Mouse (Mus musculus): ENCODE data around the gene Creb3l2. TPM values are rescaled to one million over a fixed set of nuclear protein-coding genes. Genes with fewer than 3 reads are reported as not detected.
"Not testable (repeated sequence)": the region's sequence is repeated elsewhere in the genome, so short reads cannot be mapped to it uniquely, and the experiment has no call there.

The Creb3l2 gene
- polyA plus RNA-seq, 1 experiment from 2014 or later, result 3.2 TPM

DNA sequence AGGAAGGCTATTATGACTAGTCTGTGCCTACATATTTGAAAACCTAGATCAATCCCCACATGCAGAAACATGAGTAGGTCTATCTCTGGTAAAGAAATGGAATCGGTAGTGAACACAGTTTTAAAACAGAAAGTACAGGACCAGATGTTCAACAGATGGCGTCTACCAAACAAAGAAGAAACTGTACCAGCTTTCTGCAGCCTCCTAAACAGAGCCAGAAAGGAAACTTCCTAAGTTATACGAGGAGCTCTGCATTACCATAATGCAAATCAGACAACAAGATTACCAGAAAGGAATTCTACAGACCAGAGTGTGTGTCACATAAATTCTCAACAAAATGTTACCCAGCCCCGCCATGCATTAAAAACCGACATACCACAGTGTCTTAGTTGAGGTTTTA is 23.9 kb upstream of the Creb3l2 start:
- Histone ChIP-seq H3K9me3 (ENCODE audit: control insufficient read depth, low read length) (no peaks in the 10 kb centered on the region), H3K4me1 (ENCODE audit: control insufficient read depth, insufficient read depth, low read length) (no peaks in the 10 kb centered on the region), H3K9ac (replicated peaks; ENCODE audit: low read length) (no peak overlapping the region), H3K27ac (replicated peaks; ENCODE audit: low read depth, low read length) (no peak overlapping the region), H3K4me2 (ENCODE audit: low read length) (no peak overlapping the region), H3K27me3 (ENCODE audit: control insufficient read depth, insufficient read depth, low read length) (no peaks in the 10 kb centered on the region), H3K4me3 (replicated peaks; ENCODE audit: low read depth, low read length) (no peak overlapping the region), H3K36me3 (ENCODE audit: control insufficient read depth, insufficient read depth, low read length) (no peaks in the 10 kb centered on the region)
- DNase-seq (no peak), ATAC-seq (ENCODE audit: low FRiP score, low TSS enrichment) (no peak)
- WGBS, result 76% methylated on average over 5 of the region's 5 CpGs

DNA sequence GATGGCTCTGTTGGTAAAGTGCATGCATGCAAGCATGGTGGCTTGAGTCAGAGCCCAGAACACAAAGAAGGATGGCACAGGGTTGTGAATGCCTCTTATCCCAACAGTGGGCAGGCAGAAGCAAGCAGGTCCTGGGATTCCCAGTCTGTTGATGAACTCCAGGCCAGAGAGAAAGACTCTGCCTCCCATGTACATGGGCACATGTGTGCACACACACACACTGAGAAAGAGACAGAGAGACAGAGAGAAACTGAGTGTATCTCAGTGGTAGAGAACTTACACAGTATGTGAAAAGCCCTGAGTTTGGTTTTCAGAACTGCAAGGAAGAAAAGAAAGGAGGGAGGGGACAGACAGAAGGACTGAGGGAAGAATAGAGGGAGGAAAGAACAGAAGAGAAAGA is 23.4 kb upstream of the Creb3l2 start:
- no peaks in the 10 kb centered on the region for H3K36me3 ChIP-seq (ENCODE audit: control insufficient read depth, insufficient read depth, low read length)
- no peak overlapping the region for H3K9ac ChIP-seq (replicated peaks; ENCODE audit: low read length)
- H3K4me1 ChIP-seq (ENCODE audit: control insufficient read depth, insufficient read depth, low read length), result no peaks in the 10 kb centered on the region
- H3K9me3 ChIP-seq (ENCODE audit: control insufficient read depth, low read length), result no peaks in the 10 kb centered on the region
- no peak overlapping the region for H3K4me3 ChIP-seq (replicated peaks; ENCODE audit: low read depth, low read length)
- ATAC-seq (ENCODE audit: low FRiP score, low TSS enrichment) (no peak), DNase-seq (no peak)
- H3K27ac ChIP-seq (replicated peaks; ENCODE audit: low read depth, low read length), result no peak overlapping the region
- no peaks in the 10 kb centered on the region for H3K27me3 ChIP-seq (ENCODE audit: control insufficient read depth, insufficient read depth, low read length)
- H3K4me2 ChIP-seq (ENCODE audit: low read length), result no peak overlapping the region

DNA sequence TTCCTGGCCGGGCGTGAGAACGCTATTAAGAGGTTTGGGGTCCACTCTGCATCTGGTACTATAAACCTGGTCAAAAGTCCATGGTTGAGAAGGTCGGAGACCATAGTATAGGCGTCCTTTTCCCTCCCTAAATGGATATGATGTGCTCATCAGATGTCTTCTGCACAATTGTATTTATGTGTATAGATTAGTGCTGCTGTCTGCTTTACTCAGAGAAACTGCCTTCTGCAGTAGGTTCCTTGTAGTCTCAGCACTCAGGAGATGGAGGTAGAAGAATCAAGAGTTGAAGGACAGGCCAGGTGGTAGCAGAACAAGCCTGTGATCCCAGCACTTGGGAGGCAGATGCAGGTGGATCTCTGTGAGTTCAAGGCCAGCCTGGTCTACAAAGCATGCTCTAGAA is 22.6 kb upstream of the Creb3l2 start:
- H3K4me3 ChIP-seq (replicated peaks; ENCODE audit: low read depth, low read length), result peak overlapping the region; percentile 33
- H3K27ac ChIP-seq (replicated peaks; ENCODE audit: low read depth, low read length), result no peak overlapping the region
- no peaks in the 10 kb centered on the region for H3K9me3 ChIP-seq (ENCODE audit: control insufficient read depth, low read length)
- H3K9ac ChIP-seq (replicated peaks; ENCODE audit: low read length), result no peak overlapping the region
- no peaks in the 10 kb centered on the region for H3K4me1 ChIP-seq (ENCODE audit: control insufficient read depth, insufficient read depth, low read length)
- 6% methylated on average over 5 of the region's 5 CpGs for WGBS
- no peak for ATAC-seq (ENCODE audit: low FRiP score, low TSS enrichment)
- H3K27me3 ChIP-seq (ENCODE audit: control insufficient read depth, insufficient read depth, low read length), result no peaks in the 10 kb centered on the region
- DNase-seq, result peak; percentile 19
- no peaks in the 10 kb centered on the region for H3K36me3 ChIP-seq (ENCODE audit: control insufficient read depth, insufficient read depth, low read length)
- peak overlapping the region; percentile 51 for H3K4me2 ChIP-seq (ENCODE audit: low read length)

DNA sequence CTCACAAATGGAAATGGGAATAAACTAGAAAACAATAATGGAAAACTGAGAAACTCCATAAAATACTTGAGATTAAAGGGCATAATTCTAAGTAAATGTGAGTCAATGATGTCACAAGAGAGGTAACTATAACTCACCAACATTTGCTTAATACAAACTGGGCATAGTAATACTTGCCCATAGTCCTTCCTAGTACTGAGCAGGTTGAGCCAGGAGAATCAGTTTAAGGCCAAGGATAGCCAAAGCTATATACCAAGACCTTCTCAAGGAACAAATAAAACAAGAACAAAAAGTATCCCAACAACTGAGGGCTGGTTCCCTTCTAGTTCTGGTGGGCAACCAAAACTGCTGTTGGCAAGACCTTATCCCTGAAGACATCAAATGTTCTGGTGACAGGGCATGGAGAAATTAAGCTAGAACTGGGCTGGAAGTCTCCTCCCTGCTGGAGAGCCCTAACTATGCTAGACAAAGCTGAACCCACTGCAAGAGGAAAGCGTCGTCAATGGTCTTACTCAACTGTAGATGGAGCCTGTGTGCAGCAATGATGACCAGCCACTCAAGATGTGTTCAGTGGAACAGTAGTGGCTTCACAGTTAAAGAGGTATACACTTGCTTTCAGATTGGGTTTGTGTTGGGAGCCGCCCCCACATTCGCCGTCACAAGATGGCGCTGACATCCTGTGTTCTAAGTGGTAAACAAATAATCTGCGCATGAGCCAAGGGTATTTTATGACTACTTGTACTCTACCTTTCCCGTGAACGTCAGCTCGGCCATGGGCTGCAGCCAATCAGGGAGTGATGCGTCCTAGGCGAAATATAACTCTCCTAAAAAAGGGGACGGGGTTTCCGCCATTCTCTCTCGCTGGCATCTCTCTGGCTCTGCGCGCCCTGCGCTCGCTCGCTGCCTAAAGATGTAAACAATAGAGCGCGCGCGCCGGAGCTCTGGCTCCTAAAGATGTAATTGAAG is 21.9 kb upstream of the Creb3l2 start:
- DNase-seq, result peak; percentile 83
- not testable (repeated sequence) for H3K9me3 ChIP-seq (ENCODE audit: control insufficient read depth, low read length); H3K36me3 ChIP-seq (ENCODE audit: control insufficient read depth, insufficient read depth, low read length); H3K27me3 ChIP-seq (ENCODE audit: control insufficient read depth, insufficient read depth, low read length); H3K4me1 ChIP-seq (ENCODE audit: control insufficient read depth, insufficient read depth, low read length); H3K9ac ChIP-seq (replicated peaks; ENCODE audit: low read length); H3K27ac ChIP-seq (replicated peaks; ENCODE audit: low read depth, low read length)
- Histone ChIP-seq H3K4me2 (ENCODE audit: low read length) (peak overlapping the region; percentile 51), H3K4me3 (replicated peaks; ENCODE audit: low read depth, low read length) (peak overlapping the region; percentile 33)
- WGBS, result under 1% methylated on average over 7 of the region's 25 CpGs
- peak; percentile 91 for ATAC-seq (ENCODE audit: low FRiP score, low TSS enrichment)

DNA sequence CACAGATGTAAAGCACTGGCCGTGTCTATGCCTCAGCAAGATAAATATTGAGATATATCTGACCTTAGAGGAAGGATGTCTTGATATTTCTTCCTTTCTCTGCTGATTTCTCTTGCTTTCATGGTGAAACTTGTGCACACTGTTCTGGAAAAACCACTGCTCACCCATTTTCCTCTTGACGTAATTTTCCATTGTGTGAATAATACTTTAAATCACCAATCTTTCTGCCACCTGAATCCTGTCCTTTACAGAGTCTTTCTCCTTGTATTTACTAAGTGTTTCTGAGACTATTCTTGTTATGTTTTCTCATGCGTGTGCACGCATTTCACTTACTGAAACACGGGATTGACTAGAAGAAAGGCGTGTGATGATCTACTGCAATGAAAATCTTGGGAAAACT is 18.7 kb upstream of the Creb3l2 start:
- Histone ChIP-seq H3K9ac (replicated peaks; ENCODE audit: low read length) (no peak overlapping the region), H3K9me3 (ENCODE audit: control insufficient read depth, low read length) (no peaks in the 10 kb centered on the region), H3K27ac (replicated peaks; ENCODE audit: low read depth, low read length) (no peak overlapping the region), H3K4me3 (replicated peaks; ENCODE audit: low read depth, low read length) (no peak overlapping the region), H3K4me2 (ENCODE audit: low read length) (no peak overlapping the region), H3K4me1 (ENCODE audit: control insufficient read depth, insufficient read depth, low read length) (no peaks in the 10 kb centered on the region), H3K36me3 (ENCODE audit: control insufficient read depth, insufficient read depth, low read length) (no peaks in the 10 kb centered on the region), H3K27me3 (ENCODE audit: control insufficient read depth, insufficient read depth, low read length) (no peaks in the 10 kb centered on the region)
- DNase-seq (no peak), ATAC-seq (ENCODE audit: low FRiP score, low TSS enrichment) (no peak)
- 90% methylated on average over 6 of the region's 6 CpGs for whole genome bisulfite sequencing

DNA sequence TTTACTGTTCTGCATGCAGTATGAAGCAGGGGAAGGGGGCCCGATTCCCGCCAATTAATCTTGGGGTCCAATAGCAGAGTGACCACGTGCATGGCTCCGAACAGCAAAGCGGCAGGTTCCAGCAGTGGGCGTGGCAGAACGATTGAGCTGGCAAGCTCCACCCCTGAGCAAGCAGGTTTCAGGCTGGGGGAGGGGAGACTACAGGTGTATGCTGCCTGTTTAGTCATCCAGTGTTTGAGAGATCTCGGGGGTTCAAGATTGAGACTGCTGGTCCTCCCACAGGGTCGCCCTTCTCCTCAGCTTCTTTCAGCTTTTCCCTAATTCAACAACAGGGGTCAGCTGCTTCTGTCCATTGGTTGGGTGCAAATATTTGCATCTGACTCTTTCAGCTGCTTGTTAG is 17.7 kb upstream of the Creb3l2 start:
- not testable (repeated sequence) for DNase-seq; H3K9me3 ChIP-seq (ENCODE audit: control insufficient read depth, low read length); ATAC-seq (ENCODE audit: low FRiP score, low TSS enrichment); H3K36me3 ChIP-seq (ENCODE audit: control insufficient read depth, insufficient read depth, low read length); H3K27me3 ChIP-seq (ENCODE audit: control insufficient read depth, insufficient read depth, low read length); H3K9ac ChIP-seq (replicated peaks; ENCODE audit: low read length); H3K4me3 ChIP-seq (replicated peaks; ENCODE audit: low read depth, low read length); H3K27ac ChIP-seq (replicated peaks; ENCODE audit: low read depth, low read length); H3K4me2 ChIP-seq (ENCODE audit: low read length); H3K4me1 ChIP-seq (ENCODE audit: control insufficient read depth, insufficient read depth, low read length)
- WGBS, result 45% methylated on average over 9 of the region's 9 CpGs

DNA sequence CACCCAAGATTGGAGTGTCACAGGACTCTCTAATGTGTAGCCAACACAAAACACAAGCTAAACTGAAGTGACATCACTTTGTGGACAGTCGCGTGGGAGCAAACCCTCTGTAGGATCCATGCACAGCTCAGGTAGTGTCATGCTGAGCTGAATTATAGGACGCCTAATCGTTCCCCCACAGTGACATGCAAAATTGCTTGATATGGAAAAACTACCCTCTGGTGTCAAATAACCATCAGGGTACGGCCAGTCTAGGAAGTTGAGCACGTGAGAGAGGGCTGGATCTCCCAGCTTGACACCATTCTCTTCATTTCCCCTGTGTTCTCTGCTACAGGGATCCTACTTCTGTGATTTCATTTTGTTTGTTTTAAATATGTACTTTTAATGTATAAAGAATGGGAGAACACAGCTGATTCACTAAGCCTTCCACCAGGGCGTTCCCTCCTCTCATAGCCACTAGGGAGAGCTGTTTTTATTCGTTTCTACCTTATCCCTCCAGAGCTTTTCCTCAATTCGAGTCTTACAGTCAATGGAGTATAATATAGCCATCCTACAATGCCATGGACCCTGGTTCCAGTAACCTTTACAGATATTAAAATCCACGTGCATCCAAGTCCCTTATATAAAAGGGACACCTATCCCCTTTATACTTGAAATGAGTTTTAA is 16.2 kb upstream of the Creb3l2 start:
- Histone ChIP-seq H3K4me3 (replicated peaks; ENCODE audit: low read depth, low read length) (no peak overlapping the region), H3K27ac (replicated peaks; ENCODE audit: low read depth, low read length) (no peak overlapping the region), H3K36me3 (ENCODE audit: control insufficient read depth, insufficient read depth, low read length) (no peaks in the 10 kb centered on the region), H3K9ac (replicated peaks; ENCODE audit: low read length) (no peak overlapping the region), H3K27me3 (ENCODE audit: control insufficient read depth, insufficient read depth, low read length) (no peaks in the 10 kb centered on the region), H3K4me1 (ENCODE audit: control insufficient read depth, insufficient read depth, low read length) (no peaks in the 10 kb centered on the region), H3K9me3 (ENCODE audit: control insufficient read depth, low read length) (no peaks in the 10 kb centered on the region), H3K4me2 (ENCODE audit: low read length) (no peak overlapping the region)
- DNase-seq (no peak), ATAC-seq (ENCODE audit: low FRiP score, low TSS enrichment) (no peak)
- 46% methylated on average over 10 of the region's 10 CpGs for WGBS

DNA sequence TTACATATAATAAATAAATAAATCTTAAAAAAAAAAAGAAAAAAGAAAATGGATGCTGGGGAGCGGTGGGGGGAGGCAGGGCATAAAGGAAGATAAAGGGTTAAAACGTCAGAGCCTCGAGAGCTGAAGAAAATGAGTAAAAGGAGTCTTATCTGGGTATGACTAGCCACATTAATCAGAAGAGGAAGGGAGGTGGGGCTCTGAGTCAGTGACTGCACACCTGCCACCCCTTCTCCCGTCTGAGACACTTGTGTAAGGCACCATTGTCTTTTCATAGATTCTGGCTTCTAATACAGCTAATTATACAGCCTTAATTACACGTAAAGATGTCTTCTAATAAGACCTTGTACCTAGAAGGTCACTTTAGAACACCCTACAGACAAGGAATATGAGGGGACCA is 13.6 kb upstream of the Creb3l2 start:
- Histone ChIP-seq H3K27ac (replicated peaks; ENCODE audit: low read depth, low read length) (no peak overlapping the region), H3K4me1 (ENCODE audit: control insufficient read depth, insufficient read depth, low read length) (no peaks in the 10 kb centered on the region), H3K9me3 (ENCODE audit: control insufficient read depth, low read length) (no peaks in the 10 kb centered on the region), H3K27me3 (ENCODE audit: control insufficient read depth, insufficient read depth, low read length) (no peaks in the 10 kb centered on the region), H3K9ac (replicated peaks; ENCODE audit: low read length) (no peak overlapping the region), H3K4me2 (ENCODE audit: low read length) (no peak overlapping the region), H3K36me3 (ENCODE audit: control insufficient read depth, insufficient read depth, low read length) (no peaks in the 10 kb centered on the region), H3K4me3 (replicated peaks; ENCODE audit: low read depth, low read length) (no peak overlapping the region)
- ATAC-seq (ENCODE audit: low FRiP score, low TSS enrichment), result no peak
- 69% methylated on average over 5 of the region's 5 CpGs for WGBS
- DNase-seq, result no peak

DNA sequence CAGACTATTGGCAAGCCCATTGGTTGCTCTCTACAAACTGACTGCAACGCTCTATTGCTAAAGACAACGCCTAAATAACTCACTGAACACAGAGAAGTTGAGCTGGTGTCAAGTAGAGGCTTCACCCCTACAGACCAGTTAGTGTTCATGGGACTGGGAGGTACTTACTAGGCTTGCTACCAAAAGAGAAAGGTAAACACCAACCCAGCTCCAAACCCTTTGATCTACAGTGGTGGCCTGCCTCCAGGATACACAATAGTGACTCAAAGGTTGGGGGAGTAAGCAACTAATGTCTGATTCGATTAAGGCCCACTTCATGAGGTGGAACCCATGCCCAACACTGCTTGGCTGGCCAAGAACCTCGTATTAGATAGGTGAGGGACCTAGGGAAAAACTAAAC is 11.1 kb upstream of the Creb3l2 start:
- DNase-seq, result no peak

More for the DNA sequence above, 11.1 kb upstream of the Creb3l2 start:
- H3K4me3 ChIP-seq (replicated peaks; ENCODE audit: low read depth, low read length), result no peak overlapping the region
- H3K9me3 ChIP-seq (ENCODE audit: control insufficient read depth, low read length), result no peaks in the 10 kb centered on the region
- H3K4me1 ChIP-seq (ENCODE audit: control insufficient read depth, insufficient read depth, low read length), result no peaks in the 10 kb centered on the region
- no peaks in the 10 kb centered on the region for H3K27me3 ChIP-seq (ENCODE audit: control insufficient read depth, insufficient read depth, low read length)
- H3K9ac ChIP-seq (replicated peaks; ENCODE audit: low read length), result no peak overlapping the region
- 82% methylated on average over 4 of the region's 4 CpGs for WGBS
- H3K27ac ChIP-seq (replicated peaks; ENCODE audit: low read depth, low read length), result no peak overlapping the region
- no peak overlapping the region for H3K4me2 ChIP-seq (ENCODE audit: low read length)
- H3K36me3 ChIP-seq (ENCODE audit: control insufficient read depth, insufficient read depth, low read length), result no peaks in the 10 kb centered on the region
- no peak for ATAC-seq (ENCODE audit: low FRiP score, low TSS enrichment)

Measured in midbrain, embryonic 14.5 days (tissue).